Mouse (Mus musculus): ENCODE data around the gene Vmn2r116.
"Not testable (repeated sequence)": the region's sequence is repeated elsewhere in the genome, so short reads cannot be mapped to it uniquely, and the experiment has no call there.

Gene Vmn2r116

GRCm38 (mm10) chr17:23384304-23384703 lies at the start of gene Vmn2r116:
TSS of gene Vmn2r116 (plus strand) at chr17:23384604.
- not testable (repeated sequence) for DNase-seq (ENCODE audit: low spot score)

- not testable (repeated sequence) for DNase-seq (ENCODE audit: low spot score)
These were observed 41.0 kb upstream of the Vmn2r116 start, which contains the start of gene Vmn2r115 for GRCm38 (mm10) chr17:23343441-23343840. TSS of gene Vmn2r115 (plus strand) at chr17:23343741.

- no peak for DNase-seq (ENCODE audit: low spot score)
These were observed 32.8 kb upstream of the Vmn2r116 start for GRCm38 (mm10) chr17:23351644-23352043.

GRCm38 (mm10) chr17:23433150-23433679 lies 48.8 kb downstream of the Vmn2r116 start:
- no peak for DNase-seq (ENCODE audit: low spot score)
